Mouse (Mus musculus) intestine, postnatal 0 days (tissue): ENCODE data around the gene Col9a1. TPM values are rescaled to one million over a fixed set of nuclear protein-coding genes. Genes with fewer than 3 reads are reported as not detected.

Experiments used
- ATAC-seq: fragments of 200-750 bp; cut with Nextera tagmentation; 2 replicates; pipeline ENCODE4 v1.8.0; 2017; ENCODE audit warnings: mild to moderate bottlenecking, moderate TSS enrichment, moderate library complexity
- H3K27ac ChIP-seq: fragments of 300-500 bp; sonication (generic); 2 replicates; pipeline ENCODE4 v1.5.1; 2014; ENCODE audit warnings: mild to moderate bottlenecking, low read depth, low read length, moderate library complexity
- H3K27me3 ChIP-seq: fragments of 300-500 bp; sonication (generic); replicated peaks from 2 replicates; pipeline ENCODE4 v1.6.1; 2014; ENCODE audit warnings: low read length, mixed read lengths; ENCODE audit not compliant: control insufficient read depth, insufficient read depth
- H3K36me3 ChIP-seq: fragments of 300-500 bp; sonication (generic); 2 replicates; pipeline ENCODE4 v1.6.1; 2014; ENCODE audit warnings: mild to moderate bottlenecking, moderate library complexity; ENCODE audit not compliant: control insufficient read depth, insufficient read depth
- H3K4me1 ChIP-seq: fragments of 300-500 bp; sonication (generic); replicated peaks from 2 replicates; pipeline ENCODE4 v1.6.1; 2014; ENCODE audit warnings: antibody characterized with exemption, low read length, mixed read lengths; ENCODE audit not compliant: control insufficient read depth, insufficient read depth
- H3K4me2 ChIP-seq: fragments of 300-500 bp; sonication (generic); replicated peaks from 2 replicates; pipeline ENCODE4 v1.6.1; 2014; ENCODE audit warnings: low read depth, mild to moderate bottlenecking, moderate library complexity
- H3K4me3 ChIP-seq: fragments of 300-500 bp; sonication (generic); 2 replicates; pipeline ENCODE4 v1.5.1; 2014; ENCODE audit warnings: low read depth, low read length
- H3K9ac ChIP-seq: fragments of 300-500 bp; sonication (generic); 2 replicates; pipeline ENCODE4 v1.6.1; 2014; ENCODE audit warnings: mild to moderate bottlenecking, low read depth, low read length
- H3K9me3 ChIP-seq: fragments of 300-500 bp; sonication (generic); 2 replicates; pipeline ENCODE4 v1.6.1; 2016; ENCODE audit warnings: mixed run types; ENCODE audit not compliant: control insufficient read depth
- CTCF ChIP-seq: sonication (generic); IDR thresholded peaks from 2 replicates; pipeline ENCODE4 v1.5.1; 2016; ENCODE audit warnings: low read depth, mild to moderate bottlenecking, control low read depth, antibody characterized with exemption, moderate library complexity
- WGBS: fragments of 180-500 bp; shearing (Covaris S2); extraction: QIAGEN DNeasy Blood & Tissue Kit; methylation state at CpG from one replicate; pipeline ENCODE4 v1.1.7; 2014; 5-methylcytosine and 5-hydroxymethylcytosine counted together
- polyA plus RNA-seq: library from polyadenylated mRNA; unstranded; fragments of >200 nt; fragmentation: Nextera tagmentation; extraction: Ambion mirVana; gene quantifications from 2 replicates; pipeline ENCODE4 v1.2.1, GENCODE M21; 2015

Col9a1 gene
- polyA plus RNA-seq, 1 experiment from 2014 or later: 0.72 TPM

- Histone ChIP-seq H3K27ac (no peak overlapping the region), H3K4me3 (no peak overlapping the region), H3K4me1 (no peaks in the 10 kb centered on the region), H3K9ac (no peak overlapping the region), H3K27me3 (no peaks in the 10 kb centered on the region), H3K4me2 (no peak overlapping the region), H3K9me3 (no peaks in the 10 kb centered on the region), H3K36me3 (no peaks in the 10 kb centered on the region)
- no peak for TF ChIP-seq CTCF
- 81% methylated on average over 8 of the region's 8 CpGs for WGBS
- ATAC-seq: no peak
Observed at GRCm38 (mm10) chr1:24143504-24143903, 33.9 kb upstream of the Col9a1 start.

- Histone ChIP-seq H3K4me3 (no peak overlapping the region), H3K4me2 (no peak overlapping the region), H3K9ac (no peak overlapping the region), H3K36me3 (no peaks in the 10 kb centered on the region), H3K9me3 (no peaks in the 10 kb centered on the region), H3K4me1 (no peaks in the 10 kb centered on the region), H3K27ac (no peak overlapping the region), H3K27me3 (no peaks in the 10 kb centered on the region)
- 91% methylated on average over 5 of the region's 5 CpGs for WGBS
- no peak for ATAC-seq
- TF ChIP-seq CTCF: no peak
Observed at GRCm38 (mm10) chr1:24157751-24158150, 19.7 kb upstream of the Col9a1 start.

GRCm38 (mm10) chr1:24169410-24169809, 8.0 kb upstream of the Col9a1 start:
- no peak for TF ChIP-seq CTCF
- Histone ChIP-seq H3K4me3 (no peak overlapping the region), H3K36me3 (no peaks in the 10 kb centered on the region), H3K9ac (no peak overlapping the region), H3K9me3 (no peaks in the 10 kb centered on the region), H3K4me1 (no peaks in the 10 kb centered on the region), H3K27me3 (no peaks in the 10 kb centered on the region), H3K27ac (no peak overlapping the region), H3K4me2 (no peak overlapping the region)
- WGBS: 44% methylated on average over 6 of the region's 6 CpGs
- no peak for ATAC-seq

- Histone ChIP-seq H3K4me2 (no peak overlapping the region), H3K9me3 (no peaks in the 10 kb centered on the region), H3K27me3 (no peaks in the 10 kb centered on the region), H3K27ac (no peak overlapping the region), H3K9ac (no peak overlapping the region), H3K4me3 (no peak overlapping the region), H3K4me1 (no peaks in the 10 kb centered on the region), H3K36me3 (no peaks in the 10 kb centered on the region)
- ATAC-seq: no peak
- WGBS: 3% methylated on average over 4 of the region's 4 CpGs
- peak; percentile 89 for TF ChIP-seq CTCF
Observed at GRCm38 (mm10) chr1:24171205-24171866, 6.1 kb upstream of the Col9a1 start.

GRCm38 (mm10) chr1:24171898-24172297, 5.5 kb upstream of the Col9a1 start:
- no peaks in the 10 kb centered on the region for H3K36me3 ChIP-seq
- no peaks in the 10 kb centered on the region for H3K4me1 ChIP-seq
- ATAC-seq: no peak
- H3K27me3 ChIP-seq: no peaks in the 10 kb centered on the region
- no peak overlapping the region for H3K27ac ChIP-seq
- H3K4me3 ChIP-seq: no peak overlapping the region
- H3K9ac ChIP-seq: no peak overlapping the region
- no peaks in the 10 kb centered on the region for H3K9me3 ChIP-seq
- 53% methylated on average over 1 of the region's 1 CpGs for whole genome bisulfite sequencing
- no peak for TF ChIP-seq CTCF
- no peak overlapping the region for H3K4me2 ChIP-seq

- Histone ChIP-seq H3K36me3 (no peaks in the 10 kb centered on the region), H3K27ac (no peak overlapping the region), H3K4me2 (no peak overlapping the region), H3K9ac (no peak overlapping the region), H3K4me1 (no peaks in the 10 kb centered on the region), H3K27me3 (no peaks in the 10 kb centered on the region), H3K4me3 (no peak overlapping the region), H3K9me3 (no peaks in the 10 kb centered on the region)
- no peak for ATAC-seq
- no peak for TF ChIP-seq CTCF
- 58% methylated on average over 3 of the region's 3 CpGs for WGBS
Observed at GRCm38 (mm10) chr1:24172656-24173055, 4.8 kb upstream of the Col9a1 start.

GRCm38 (mm10) chr1:24175761-24176160, 1.6 kb upstream of the Col9a1 start:
- H3K4me2 ChIP-seq: no peak overlapping the region
- no peak overlapping the region for H3K4me3 ChIP-seq
- no peaks in the 10 kb centered on the region for H3K9me3 ChIP-seq
- H3K36me3 ChIP-seq: no peaks in the 10 kb centered on the region
- no peaks in the 10 kb centered on the region for H3K27me3 ChIP-seq
- WGBS: 70% methylated on average over 3 of the region's 3 CpGs
- no peak for ATAC-seq
- H3K27ac ChIP-seq: no peak overlapping the region
- no peaks in the 10 kb centered on the region for H3K4me1 ChIP-seq
- TF ChIP-seq CTCF: no peak
- no peak overlapping the region for H3K9ac ChIP-seq
